Mouse (Mus musculus): ENCODE results near the gene Dedd. TPM values are rescaled to one million over a fixed set of nuclear protein-coding genes. Genes with fewer than 3 reads are reported as not detected.
A peak's percentile ranks its signal among the peaks of the same experiment; 100 is the strongest.
"Not testable (repeated sequence)": the region's sequence is repeated elsewhere in the genome, so short reads cannot be mapped to it uniquely, and the experiment has no call there.

Dedd gene
- polyA plus RNA-seq, 2 experiments: 15.3 to 18.9 TPM

DNA sequence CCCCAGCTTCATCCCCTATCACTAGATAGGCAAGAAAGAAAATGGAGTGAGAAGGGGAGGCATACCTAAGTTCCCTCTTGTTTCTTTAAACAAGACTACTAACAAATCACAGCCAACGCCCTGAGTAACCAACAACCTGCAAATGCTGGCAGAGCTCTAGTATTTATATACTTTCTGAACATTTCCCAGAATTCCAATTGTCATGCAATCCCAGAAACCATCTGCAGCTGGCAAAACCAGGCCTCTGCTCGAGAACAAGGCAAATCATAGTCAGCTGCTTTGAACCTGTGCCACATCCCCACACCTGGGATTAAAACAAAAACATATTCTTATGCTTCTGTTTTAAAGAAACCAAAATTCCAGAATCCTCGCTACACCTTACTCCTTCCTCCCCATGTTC is 35.6 kb upstream of the Dedd start:
- no peak for ATAC-seq (ENCODE audit: insufficient read depth)
- Histone ChIP-seq H3K27ac (no peak overlapping the region), H3K4me1 (replicated peaks; ENCODE audit: control insufficient read depth in 2 of 2, insufficient read depth in 2 of 2, low read length in 1 of 2) (peaks cover 14 to 25% of the 10 kb centered on the region in 2 experiments), H3K9me3 (ENCODE audit: control insufficient read depth, low read length) (no peaks in the 10 kb centered on the region), H3K4me2 (ENCODE audit: low read depth) (peak overlapping the region; percentile 76), H3K9ac (replicated peaks) (no peak overlapping the region), H3K27me3 (ENCODE audit: control insufficient read depth, insufficient read depth, low read length) (peaks cover 12% of the 10 kb centered on the region), H3K36me3 (replicated peaks; ENCODE audit: control insufficient read depth, insufficient read depth, low read depth) (peaks cover 6% of the 10 kb centered on the region), H3K4me3 (ENCODE audit: insufficient read depth in 1 of 2, low read depth in 2 of 2, low read length in 2 of 2) (peak overlapping the region in 1 of 2 experiments; percentile 94; a peak in 2 of 4 replicates)
- TF ChIP-seq EP300 (IDR thresholded peaks at IDR 0.05; ENCODE audit: low read depth): no peak
- TF ChIP-seq CTCF (IDR thresholded peaks at IDR 0.05; ENCODE audit: low read depth): no peak
- DNase-seq (ENCODE audit: low read depth in 3 of 3, low spot score in 3 of 3): no peak
- WGBS (ENCODE audit: insufficient replicate concordance): 77% methylated on average over 3 of the region's 3 CpGs

DNA sequence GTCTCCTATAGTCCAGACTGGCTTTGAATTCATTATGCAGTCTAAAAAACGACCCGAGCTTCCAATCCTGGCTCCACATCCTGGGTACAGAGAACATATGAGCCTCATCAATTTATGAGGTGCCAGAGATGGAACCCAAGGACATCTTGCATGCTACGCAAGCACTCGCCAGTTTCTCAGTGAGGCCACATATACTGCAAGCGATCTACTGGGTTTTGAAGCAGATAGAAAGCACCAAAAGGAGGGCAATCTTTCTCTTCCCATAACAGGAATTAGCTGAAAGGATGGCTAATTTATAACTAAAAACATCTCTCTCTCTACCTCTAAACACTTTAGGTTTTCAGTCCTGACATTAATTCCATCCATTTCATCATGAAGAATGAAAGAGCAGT is 35.0 kb upstream of the Dedd start:
- H3K4me2 ChIP-seq (ENCODE audit: low read depth): peak overlapping the region; percentile 76
- no peak for ATAC-seq (ENCODE audit: insufficient read depth)
- H3K9ac ChIP-seq (replicated peaks): peak overlapping the region; percentile 95
- peak overlapping the region; percentile 94 to 99 for H3K4me3 ChIP-seq (ENCODE audit: insufficient read depth in 1 of 2, low read depth in 2 of 2, low read length in 2 of 2)
- no peak for DNase-seq (ENCODE audit: low read depth in 3 of 3, low spot score in 3 of 3)
- peaks cover 1% of the 10 kb centered on the region; the same call in 1 of the 2 replicates for H3K36me3 ChIP-seq (replicated peaks; ENCODE audit: control insufficient read depth, insufficient read depth, low read depth)
- H3K4me1 ChIP-seq (replicated peaks; ENCODE audit: control insufficient read depth in 2 of 2, insufficient read depth in 2 of 2, low read length in 1 of 2): peaks cover 13 to 24% of the 10 kb centered on the region in 2 experiments
- 44% methylated on average over 5 of the region's 5 CpGs for WGBS (ENCODE audit: insufficient replicate concordance)
- H3K27ac ChIP-seq: peak overlapping the region; percentile 88
- peaks cover 12% of the 10 kb centered on the region for H3K27me3 ChIP-seq (ENCODE audit: control insufficient read depth, insufficient read depth, low read length)
- H3K9me3 ChIP-seq (ENCODE audit: control insufficient read depth, low read length): no peaks in the 10 kb centered on the region
- TF ChIP-seq EP300 (IDR thresholded peaks at IDR 0.05; ENCODE audit: low read depth) (no peak), CTCF (IDR thresholded peaks at IDR 0.05; ENCODE audit: low read depth) (no peak)

DNA sequence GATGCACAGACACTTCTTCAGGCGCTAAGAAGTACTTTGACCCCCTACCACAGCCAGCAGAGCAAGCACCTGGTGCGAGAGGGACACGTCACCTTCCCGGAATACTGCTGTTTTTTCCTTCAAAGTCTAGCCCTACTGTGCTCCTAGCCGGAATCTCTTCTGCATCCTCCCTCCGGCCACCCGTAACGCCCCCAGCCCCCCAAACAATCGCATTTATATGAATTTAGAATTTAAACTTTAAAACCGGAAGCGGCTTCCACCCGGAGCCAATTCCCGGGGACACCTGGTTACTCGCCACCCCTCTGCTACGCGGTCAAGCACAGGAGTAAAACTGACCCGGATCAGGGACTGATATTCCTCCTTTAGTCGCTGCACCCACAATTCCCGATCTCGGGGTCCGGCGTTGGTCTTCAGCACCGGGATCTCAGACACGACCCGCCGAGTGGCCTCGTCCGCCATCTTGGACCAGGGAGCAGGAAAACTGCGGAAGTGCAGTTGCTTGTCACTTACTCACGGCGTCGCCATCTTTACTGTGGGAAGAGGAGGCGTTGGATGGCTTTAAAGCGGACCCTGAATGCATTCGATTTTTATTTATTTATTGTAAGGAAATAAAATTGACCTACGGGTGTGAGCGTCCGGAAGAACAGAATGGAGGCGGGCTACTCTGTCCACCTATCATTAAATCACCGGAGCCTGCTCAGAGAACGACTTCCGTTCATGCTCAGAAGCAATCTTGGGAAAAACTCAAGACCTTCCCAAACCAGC is 34.5 kb upstream of the Dedd start, which contains the start of gene Ufc1:
Ufc1 (minus strand) TSS at position 727 of the 765 bp plus-strand sequence.
- no peaks in the 10 kb centered on the region; the same call in 1 of the 2 replicates for H3K36me3 ChIP-seq (replicated peaks; ENCODE audit: control insufficient read depth, insufficient read depth, low read depth)
- peak within 1 kb of the TSS; percentile 76 for H3K4me2 ChIP-seq (ENCODE audit: low read depth)
- no peak for TF ChIP-seq EP300 (IDR thresholded peaks at IDR 0.05; ENCODE audit: low read depth)
- TF ChIP-seq CTCF (IDR thresholded peaks at IDR 0.05; ENCODE audit: low read depth): peak; percentile 61
- peaks cover 12% of the 10 kb centered on the region for H3K27me3 ChIP-seq (ENCODE audit: control insufficient read depth, insufficient read depth, low read length)
- peak; percentile 72 to 77 (median 73) for DNase-seq (ENCODE audit: low read depth in 3 of 3, low spot score in 3 of 3)
- peak within 1 kb of the TSS; percentile 94 to 99 for H3K4me3 ChIP-seq (ENCODE audit: insufficient read depth in 1 of 2, low read depth in 2 of 2, low read length in 2 of 2)
- H3K9ac ChIP-seq (replicated peaks): peak within 1 kb of the TSS; percentile 95
- peak within 1 kb of the TSS; percentile 88 for H3K27ac ChIP-seq
- WGBS (ENCODE audit: insufficient replicate concordance): under 1% methylated on average over 42 of the region's 42 CpGs
- ATAC-seq (ENCODE audit: insufficient read depth): peak; percentile 78
- no peaks in the 10 kb centered on the region for H3K9me3 ChIP-seq (ENCODE audit: control insufficient read depth, low read length)
- H3K4me1 ChIP-seq (replicated peaks; ENCODE audit: control insufficient read depth in 2 of 2, insufficient read depth in 2 of 2, low read length in 1 of 2): peaks cover 13 to 24% of the 10 kb centered on the region in 2 experiments

DNA sequence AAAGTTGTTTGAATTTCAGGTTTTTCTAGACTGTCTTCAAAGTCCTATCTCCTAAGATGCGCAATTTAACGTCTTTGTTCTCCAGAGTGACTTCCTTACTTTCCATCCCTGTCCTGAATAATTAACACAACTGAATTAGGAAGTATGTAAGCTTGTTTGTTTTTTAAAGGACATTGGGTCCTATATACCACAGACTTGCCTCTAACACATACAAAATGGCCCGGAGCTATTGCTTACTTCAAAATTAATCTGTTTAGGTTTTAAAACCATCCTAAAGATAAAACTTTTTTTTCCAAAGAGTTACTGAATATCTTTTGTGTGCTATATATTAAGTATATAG is 33.9 kb upstream of the Dedd start:
- WGBS (ENCODE audit: insufficient replicate concordance): 10% methylated on average over 3 of the region's 3 CpGs
- DNase-seq (ENCODE audit: low read depth in 3 of 3, low spot score in 3 of 3): no peak

DNA sequence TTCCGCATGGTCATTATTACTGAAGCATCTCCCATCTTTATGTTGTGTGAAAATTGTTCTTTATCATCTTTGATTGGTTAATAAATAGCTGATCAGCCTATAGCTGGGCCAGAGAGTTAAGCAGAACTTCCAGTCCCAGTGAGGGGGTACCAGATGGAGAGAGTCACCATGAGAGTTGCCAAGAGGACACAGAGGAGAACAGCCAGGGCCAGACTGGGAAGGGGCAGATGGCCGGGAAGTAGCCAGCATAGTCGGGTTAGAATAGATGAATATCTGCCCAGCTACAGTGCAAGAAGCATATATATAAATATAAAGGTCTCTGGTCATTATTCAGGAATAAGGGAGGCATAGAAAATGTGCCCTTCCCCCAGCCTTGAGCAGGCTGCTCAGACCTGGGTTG is 30.7 kb upstream of the Dedd start:
- no peak overlapping the region for H3K9ac ChIP-seq (replicated peaks)
- no peak overlapping the region for H3K4me2 ChIP-seq (ENCODE audit: low read depth)
- TF ChIP-seq CTCF (IDR thresholded peaks at IDR 0.05; ENCODE audit: low read depth): no peak
- no peak for TF ChIP-seq EP300 (IDR thresholded peaks at IDR 0.05; ENCODE audit: low read depth)
- DNase-seq (ENCODE audit: low read depth in 3 of 3, low spot score in 3 of 3): no peak
- no peak for ATAC-seq (ENCODE audit: insufficient read depth)
- no peaks in the 10 kb centered on the region for H3K9me3 ChIP-seq (ENCODE audit: control insufficient read depth, low read length)
- WGBS (ENCODE audit: insufficient replicate concordance): 52% methylated on average over 3 of the region's 3 CpGs
- peaks cover 3 to 11% of the 10 kb centered on the region in 2 experiments for H3K4me1 ChIP-seq (replicated peaks; ENCODE audit: control insufficient read depth in 2 of 2, insufficient read depth in 2 of 2, low read length in 1 of 2)
- H3K36me3 ChIP-seq (replicated peaks; ENCODE audit: control insufficient read depth, insufficient read depth, low read depth): no peaks in the 10 kb centered on the region
- no peak overlapping the region for H3K4me3 ChIP-seq (ENCODE audit: insufficient read depth in 1 of 2, low read depth in 2 of 2, low read length in 2 of 2)
- H3K27me3 ChIP-seq (ENCODE audit: control insufficient read depth, insufficient read depth, low read length): peaks cover 12% of the 10 kb centered on the region
- no peak overlapping the region for H3K27ac ChIP-seq

More for the DNA sequence above, 33.9 kb upstream of the Dedd start:
- Histone ChIP-seq H3K9ac (replicated peaks) (peak overlapping the region; percentile 95), H3K36me3 (replicated peaks; ENCODE audit: control insufficient read depth, insufficient read depth, low read depth) (no peaks in the 10 kb centered on the region), H3K4me3 (ENCODE audit: insufficient read depth in 1 of 2, low read depth in 2 of 2, low read length in 2 of 2) (peak overlapping the region; percentile 94 to 99), H3K4me1 (replicated peaks; ENCODE audit: control insufficient read depth in 2 of 2, insufficient read depth in 2 of 2, low read length in 1 of 2) (peaks cover 13 to 24% of the 10 kb centered on the region in 2 experiments), H3K27ac (peak overlapping the region; percentile 88), H3K9me3 (ENCODE audit: control insufficient read depth, low read length) (no peaks in the 10 kb centered on the region), H3K4me2 (ENCODE audit: low read depth) (peak overlapping the region; percentile 76), H3K27me3 (ENCODE audit: control insufficient read depth, insufficient read depth, low read length) (peaks cover 12% of the 10 kb centered on the region)
- TF ChIP-seq CTCF (IDR thresholded peaks at IDR 0.05; ENCODE audit: low read depth) (no peak), EP300 (IDR thresholded peaks at IDR 0.05; ENCODE audit: low read depth) (no peak)
- ATAC-seq (ENCODE audit: insufficient read depth): 0 out of 2 replicates have a peak, but pooled peaks have one; percentile 2

DNA sequence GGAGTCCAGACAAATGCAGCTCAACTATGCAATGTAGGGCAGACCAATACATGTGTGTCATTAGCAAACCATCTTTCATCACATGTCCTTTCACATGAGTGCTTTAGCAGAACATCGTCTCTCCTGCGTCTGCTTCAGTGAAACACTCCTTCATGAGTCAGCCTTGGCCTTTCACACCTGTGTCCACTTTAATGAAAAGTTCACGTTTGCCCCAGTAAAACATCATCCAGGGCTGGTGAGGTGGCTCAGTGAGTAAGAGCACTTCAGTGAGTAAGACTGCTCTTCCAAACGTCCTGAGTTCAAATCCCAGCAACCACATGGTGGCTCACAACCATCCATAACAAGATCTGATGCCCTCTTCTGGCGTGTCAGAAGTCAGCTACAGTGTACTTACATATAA is 22.8 kb upstream of the Dedd start:
- not testable (repeated sequence) for H3K27ac ChIP-seq; H3K9ac ChIP-seq (replicated peaks); H3K27me3 ChIP-seq (ENCODE audit: control insufficient read depth, insufficient read depth, low read length); ATAC-seq (ENCODE audit: insufficient read depth); DNase-seq (ENCODE audit: low read depth in 3 of 3, low spot score in 3 of 3); H3K4me1 ChIP-seq (replicated peaks; ENCODE audit: control insufficient read depth in 2 of 2, insufficient read depth in 2 of 2, low read length in 1 of 2); H3K4me2 ChIP-seq (ENCODE audit: low read depth); H3K4me3 ChIP-seq (ENCODE audit: insufficient read depth in 1 of 2, low read depth in 2 of 2, low read length in 2 of 2); H3K9me3 ChIP-seq (ENCODE audit: control insufficient read depth, low read length); H3K36me3 ChIP-seq (replicated peaks; ENCODE audit: control insufficient read depth, insufficient read depth, low read depth)
- WGBS (ENCODE audit: insufficient replicate concordance): 52% methylated on average over 5 of the region's 5 CpGs
